Mouse (Mus musculus) ovary, adult 10 weeks (tissue): ENCODE results near the gene Zmiz1. TPM values are rescaled to one million over a fixed set of nuclear protein-coding genes. Genes with fewer than 3 reads are reported as not detected.

Experiments
- polyA plus RNA-seq: library from polyadenylated mRNA; stranded (reverse); fragments of 350-450 nt; fragmentation: Illumina TruSeq; extraction: RNeasy Lipid Tissue Mini Kit (QIAGEN cat#74804); gene quantifications from one replicate; pipeline ENCODE4 v1.2.3, GENCODE M21; 2014

Zmiz1 gene
- polyA plus RNA-seq, result 33.0 TPM

GRCm38 (mm10) chr14:25459016-25459393 lies at the start of gene Zmiz1:
Gene Zmiz1, plus strand, starts transcription at chr14:25459185.

GRCm38 (mm10) chr14:25693888-25694568 lies 235.0 kb downstream of the Zmiz1 start, which contains the start of gene Ppif:
Gene Ppif, plus strand, starts transcription at chr14:25694154.

Other genes starting within 250 kb of the Zmiz1 start
- 5.4 TPM for gene Ppif, start 235.0 kb downstream of the Zmiz1 start, polyA plus RNA-seq